Mouse (Mus musculus) left cerebral cortex, postnatal 14 days (tissue): ENCODE data around the gene Hook1. TPM values are rescaled to one million over a fixed set of nuclear protein-coding genes. Genes with fewer than 3 reads are reported as not detected.
"Not testable (repeated sequence)": the region's sequence is repeated elsewhere in the genome, so short reads cannot be mapped to it uniquely, and the experiment has no call there.

Experiments
- DNase-seq, 2 experiments: peaks; one replicate each; pipeline ENCODE4 v3.0.0; 2021 to 2022; ENCODE audit warnings: low spot score in 2 of 2, mixed read lengths in 1 of 2
- intact Hi-C: fragments of 180-260 bp; cut with DNase I; formaldehyde crosslinking; loops from one replicate; pipeline ENCODE4 v1.15.1; 2025
- long read RNA-seq, 2 experiments: library from polyadenylated mRNA; stranded (forward); transcript quantifications; one replicate each; pipeline ENCODE4 v2.0.0; 2021
- total RNA-seq, 2 experiments: library from RNA; stranded (reverse); gene quantifications; 2 replicates each; pipeline ENCODE4 v1.2.3; 2021

Hook1 gene
- 10 to 100 TPM; 59.4 to 67.4 TPM for total RNA-seq
- long read RNA-seq, experiment 1, full-length matches to known transcripts, result 18 of 29 reads
- long read RNA-seq, experiment 1, partial matches to known transcripts, result 1 of 29 reads
- long read RNA-seq, experiment 1, other reads (novel, unspliced or antisense), result 10 of 29 reads
- long read RNA-seq, experiment 2, full-length matches to known transcripts, result 16 of 26 reads
- long read RNA-seq, experiment 2, partial matches to known transcripts, result 1 of 26 reads
- long read RNA-seq, experiment 2, other reads (novel, unspliced or antisense), result 9 of 26 reads

- intact Hi-C loops, result no loop called here
- peak; percentile 95 to 97 for DNase-seq
These were observed at the start of gene Hook1 for GRCm38 (mm10) chr4:95966928-95967724. TSS of gene Hook1 (plus strand) at chr4:95967240.

- intact Hi-C loops, result no loop called here
- peak in 1 of 2 experiments; percentile 45 for DNase-seq
These were observed 49.3 kb upstream of the Hook1 start for GRCm38 (mm10) chr4:95917703-95918102.

- intact Hi-C loops, result no loop called here
- DNase-seq, result no peak
These were observed 46.6 kb upstream of the Hook1 start for GRCm38 (mm10) chr4:95920448-95920847.

- DNase-seq, result peak; percentile 85 to 88
- intact Hi-C loops, result loop anchor here (1.0 to 5.0 kb wide), 3 partner anchors 37 to 916 kb away; no protein-coding TSS in a partner anchor
These were observed 42.5 kb upstream of the Hook1 start for GRCm38 (mm10) chr4:95924210-95925184.

GRCm38 (mm10) chr4:95928846-95929245 is 38.2 kb upstream of the Hook1 start:
- intact Hi-C loops, result loop anchor here (5.0 kb wide), 1 partner anchor 42 kb away; no protein-coding TSS in a partner anchor
- DNase-seq, result no peak

GRCm38 (mm10) chr4:95929936-95930335 is 37.1 kb upstream of the Hook1 start:
- intact Hi-C loops, result loop anchor here (5.0 kb wide), 1 partner anchor 43 kb away; no protein-coding TSS in a partner anchor
- no peak for DNase-seq

GRCm38 (mm10) chr4:95931331-95931730 is 35.7 kb upstream of the Hook1 start:
- intact Hi-C loops, result no loop called here
- no peak for DNase-seq

- intact Hi-C loops, result no loop called here
- no peak for DNase-seq
These were observed 33.2 kb upstream of the Hook1 start for GRCm38 (mm10) chr4:95933801-95934356.

GRCm38 (mm10) chr4:95934384-95935035 is 32.5 kb upstream of the Hook1 start:
- intact Hi-C loops, result no loop called here
- DNase-seq, result no peak

GRCm38 (mm10) chr4:95938701-95939100 is 28.3 kb upstream of the Hook1 start:
- intact Hi-C loops, result no loop called here
- DNase-seq, result no peak

- DNase-seq, result peak in 1 of 2 experiments; percentile 36
- intact Hi-C loops, result no loop called here
These were observed 19.1 kb upstream of the Hook1 start for GRCm38 (mm10) chr4:95947896-95948295.

- DNase-seq, result no peak
- intact Hi-C loops, result no loop called here
These were observed 13.7 kb upstream of the Hook1 start for GRCm38 (mm10) chr4:95953328-95953727.

- DNase-seq, intact Hi-C loops: not testable (repeated sequence)
These were observed 15.2 kb downstream of the Hook1 start for GRCm38 (mm10) chr4:95982221-95982620.

- intact Hi-C loops, result no loop called here
- DNase-seq, result no peak
These were observed 49.8 kb downstream of the Hook1 start for GRCm38 (mm10) chr4:96016875-96017274.

- DNase-seq, result peak in 1 of 2 experiments; percentile 41
- intact Hi-C loops, result no loop called here
These were observed 55.8 kb downstream of the Hook1 start for GRCm38 (mm10) chr4:96022803-96023202.

- intact Hi-C loops, result no loop called here
- peak; percentile 48 to 83 for DNase-seq
These were observed 61.4 kb downstream of the Hook1 start for GRCm38 (mm10) chr4:96028412-96028811.

- intact Hi-C loops, result no loop called here
- no peak for DNase-seq
These were observed 93.1 kb downstream of the Hook1 start for GRCm38 (mm10) chr4:96060106-96060505.

GRCm38 (mm10) chr4:96062045-96062444 is 95.0 kb downstream of the Hook1 start:
- no peak for DNase-seq
- intact Hi-C loops, result no loop called here
